Mouse (Mus musculus) kidney, embryonic 16.5 days (tissue): Measurements from ENCODE around the gene Tarm1. TPM values are rescaled to one million over a fixed set of nuclear protein-coding genes. Genes with fewer than 3 reads are reported as not detected.

Source experiments
- ATAC-seq: fragments of 200-750 bp; cut with Nextera tagmentation; 2 replicates; pipeline ENCODE4 v1.8.0; 2017; ENCODE audit warnings: moderate TSS enrichment; ENCODE audit not compliant: low FRiP score, low TSS enrichment
- H3K27ac ChIP-seq: fragments of 300-500 bp; sonication (generic); 2 replicates; pipeline ENCODE4 v1.5.1; 2014; ENCODE audit warnings: low read length
- H3K27me3 ChIP-seq: fragments of 300-500 bp; sonication (generic); 2 replicates; pipeline ENCODE4 v1.6.1; 2014; ENCODE audit warnings: low read length, control low read depth, mixed read lengths; ENCODE audit not compliant: insufficient read depth
- H3K36me3 ChIP-seq: fragments of 300-500 bp; sonication (generic); 2 replicates; pipeline ENCODE4 v1.6.1; 2014; ENCODE audit warnings: low read length, control low read depth, mixed read lengths; ENCODE audit not compliant: insufficient read depth
- H3K4me1 ChIP-seq: fragments of 300-500 bp; sonication (generic); 2 replicates; pipeline ENCODE4 v1.6.1; 2014; ENCODE audit warnings: low read length, control low read depth, mixed read lengths; ENCODE audit not compliant: insufficient read depth
- H3K4me2 ChIP-seq: fragments of 300-500 bp; sonication (generic); replicated peaks from 2 replicates; pipeline ENCODE4 v1.6.1; 2014; ENCODE audit warnings: low read depth, low read length
- H3K4me3 ChIP-seq: fragments of 300-500 bp; sonication (generic); 2 replicates; pipeline ENCODE4 v1.5.1; 2014; ENCODE audit warnings: mild to moderate bottlenecking, low read length
- H3K9ac ChIP-seq: fragments of 300-500 bp; sonication (generic); replicated peaks from 2 replicates; pipeline ENCODE4 v1.6.1; 2014; ENCODE audit warnings: low read length
- H3K9me3 ChIP-seq: fragments of 300-500 bp; sonication (generic); 2 replicates; pipeline ENCODE4 v1.6.1; 2016; ENCODE audit warnings: low read length, control low read depth
- WGBS: fragments of 180-500 bp; shearing (Covaris S2); extraction: QIAGEN DNeasy Blood & Tissue Kit; methylation state at CpG from one replicate; pipeline ENCODE4 v1.1.7; 2014; 5-methylcytosine and 5-hydroxymethylcytosine counted together
- polyA plus RNA-seq: library from polyadenylated mRNA; unstranded; fragments of >200 nt; fragmentation: Nextera tagmentation; extraction: Ambion mirVana; gene quantifications from 2 replicates; pipeline ENCODE4 v1.2.1, GENCODE M21; 2015

Gene Tarm1
- polyA plus RNA-seq, 1 experiment from 2014 or later = not detected

DNA sequence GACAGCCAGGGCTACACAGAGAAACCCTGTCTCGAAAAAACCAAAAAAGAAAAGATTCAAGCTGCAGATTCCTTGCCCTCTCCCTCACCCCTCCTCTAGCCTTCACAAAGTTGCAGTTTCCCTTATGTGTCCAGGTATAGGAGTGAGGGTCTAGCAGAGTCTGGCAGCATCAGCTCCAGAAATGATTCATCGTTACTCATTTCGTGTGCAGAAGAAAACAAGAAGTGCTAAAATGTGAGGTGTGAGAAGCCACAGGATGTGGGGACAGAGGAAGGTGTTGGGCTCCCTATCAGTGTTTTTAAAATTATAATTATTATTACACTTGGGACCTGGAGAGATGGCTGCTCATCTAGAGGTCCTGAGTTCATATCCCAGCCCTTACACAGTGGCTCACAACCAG is 57.7 kb downstream of the Tarm1 start:
- Histone ChIP-seq H3K27me3 (no peaks in the 10 kb centered on the region), H3K27ac (no peak overlapping the region), H3K9me3 (no peaks in the 10 kb centered on the region), H3K4me1 (no peaks in the 10 kb centered on the region), H3K4me3 (no peak overlapping the region), H3K36me3 (no peaks in the 10 kb centered on the region), H3K4me2 (no peak overlapping the region), H3K9ac (no peak overlapping the region)
- 69% methylated on average over 3 of the region's 3 CpGs for WGBS
- no peak for ATAC-seq

- no peak for ATAC-seq
- H3K27me3 ChIP-seq = no peaks in the 10 kb centered on the region
- no peak overlapping the region for H3K9ac ChIP-seq
- no peak overlapping the region for H3K4me3 ChIP-seq
- no peaks in the 10 kb centered on the region for H3K36me3 ChIP-seq
- H3K27ac ChIP-seq = no peak overlapping the region
- 86% methylated on average over 10 of the region's 10 CpGs for WGBS
- no peaks in the 10 kb centered on the region for H3K4me1 ChIP-seq
- no peak overlapping the region for H3K4me2 ChIP-seq
- no peaks in the 10 kb centered on the region for H3K9me3 ChIP-seq
Measured at GRCm38 (mm10) chr7:3442476-3443062, 59.9 kb downstream of the Tarm1 start.

- ATAC-seq = no peak
- H3K9me3 ChIP-seq = no peaks in the 10 kb centered on the region
Measured at GRCm38 (mm10) chr7:3440526-3440925, 61.9 kb downstream of the Tarm1 start.

GRCm38 (mm10) chr7:3439984-3440383 is 62.4 kb downstream of the Tarm1 start:
- WGBS = 88% methylated on average over 10 of the region's 11 CpGs
- Histone ChIP-seq H3K4me3 (no peak overlapping the region), H3K9ac (no peak overlapping the region), H3K9me3 (no peaks in the 10 kb centered on the region), H3K27me3 (no peaks in the 10 kb centered on the region), H3K4me1 (no peaks in the 10 kb centered on the region), H3K36me3 (no peaks in the 10 kb centered on the region), H3K27ac (no peak overlapping the region), H3K4me2 (no peak overlapping the region)
- ATAC-seq = no peak

More at GRCm38 (mm10) chr7:3440526-3440925, 61.9 kb downstream of the Tarm1 start:
- Histone ChIP-seq H3K4me1 (no peaks in the 10 kb centered on the region), H3K4me2 (no peak overlapping the region), H3K9ac (no peak overlapping the region), H3K4me3 (no peak overlapping the region), H3K27ac (no peak overlapping the region), H3K36me3 (no peaks in the 10 kb centered on the region), H3K27me3 (no peaks in the 10 kb centered on the region)
- WGBS = 79% methylated on average over 8 of the region's 8 CpGs

- no peak overlapping the region for H3K4me3 ChIP-seq
- H3K9me3 ChIP-seq = no peaks in the 10 kb centered on the region
- H3K4me1 ChIP-seq = no peaks in the 10 kb centered on the region
- no peaks in the 10 kb centered on the region for H3K36me3 ChIP-seq
- H3K4me2 ChIP-seq = no peak overlapping the region
- ATAC-seq = no peak
- no peak overlapping the region for H3K9ac ChIP-seq
- H3K27me3 ChIP-seq = no peaks in the 10 kb centered on the region
- no peak overlapping the region for H3K27ac ChIP-seq
- WGBS = 38% methylated on average over 5 of the region's 5 CpGs
Measured at GRCm38 (mm10) chr7:3437941-3438340, 64.5 kb downstream of the Tarm1 start.

Other genes starting within 250 kb of the Tarm1 start
- gene Myadm, start 213.5 kb downstream of the Tarm1 start, polyA plus RNA-seq = 95.0 and 108 TPM in 2 replicates
- gene Prkcg, start 213.4 kb downstream of the Tarm1 start, polyA plus RNA-seq = 0.14 and 0.23 TPM in 2 replicates
- 0.81 and 0.92 TPM in 2 replicates for gene Cacng7, start 169.7 kb downstream of the Tarm1 start, polyA plus RNA-seq
- gene Cacng8, start 111.9 kb downstream of the Tarm1 start, polyA plus RNA-seq = 1.0 TPM in 2 replicates
- 0.19 and 0.22 TPM in 2 replicates for gene Cacng6, start 78.4 kb downstream of the Tarm1 start, polyA plus RNA-seq
- gene Oscar, start 113.5 kb upstream of the Tarm1 start, polyA plus RNA-seq = 0.25 and 0.36 TPM in 2 replicates
- gene Ndufa3, start 114.7 kb upstream of the Tarm1 start, polyA plus RNA-seq = 504 and 516 TPM in 2 replicates
- 21.4 and 27.7 TPM in 2 replicates for gene Tfpt, start 127.3 kb upstream of the Tarm1 start, polyA plus RNA-seq
- gene Prpf31, start 127.4 kb upstream of the Tarm1 start, polyA plus RNA-seq = 115 and 118 TPM in 2 replicates
- 65.3 and 71.6 TPM in 2 replicates for gene Cnot3, start 142.6 kb upstream of the Tarm1 start, polyA plus RNA-seq
- gene Leng1, start 163.2 kb upstream of the Tarm1 start, polyA plus RNA-seq = 16.7 and 17.4 TPM in 2 replicates
- gene Tmc4, start 174.9 kb upstream of the Tarm1 start, polyA plus RNA-seq = 25.3 and 29.1 TPM in 2 replicates
- gene Tsen34, start 190.2 kb upstream of the Tarm1 start, polyA plus RNA-seq = 286 and 341 TPM in 2 replicates
- 70.5 and 73.9 TPM in 2 replicates for gene Mboat7, start 190.9 kb upstream of the Tarm1 start, polyA plus RNA-seq
- 1,357 and 1,383 TPM in 2 replicates for gene Rps9, start 201.4 kb upstream of the Tarm1 start, polyA plus RNA-seq
- 0.85 and 0.98 TPM in 2 replicates for gene Pirb, start 217.8 kb upstream of the Tarm1 start, polyA plus RNA-seq